Mouse (Mus musculus): Measurements from ENCODE around the gene Atp4a. TPM values are rescaled to one million over a fixed set of nuclear protein-coding genes. Genes with fewer than 3 reads are reported as not detected.

Gene Atp4a
- 0.88 and 2.5 TPM in 2 replicates for polyA plus RNA-seq (2012; rRNA removed; ENCODE audit: low replicate concordance)

GRCm38 (mm10) chr7:30711942-30712341, at the start of gene Atp4a:
Gene Atp4a, plus strand, starts transcription at chr7:30712209.

GRCm38 (mm10) chr7:30664529-30665200, 47.3 kb upstream of the Atp4a start, which contains the start of gene Haus5:
Gene Haus5, minus strand, starts transcription at chr7:30664994.

GRCm38 (mm10) chr7:30671480-30671879, 40.5 kb upstream of the Atp4a start, which contains the start of gene Pmis2:
Gene Pmis2, minus strand, starts transcription at chr7:30671605.

GRCm38 (mm10) chr7:30698589-30698988, 13.4 kb upstream of the Atp4a start, which contains the start of gene 2200002J24Rik:
Gene 2200002J24Rik, plus strand, starts transcription at chr7:30698926.

GRCm38 (mm10) chr7:30729396-30730063, 17.5 kb downstream of the Atp4a start, which contains the start of gene Tmem147:
Gene Tmem147, minus strand, starts transcription at chr7:30729540.

GRCm38 (mm10) chr7:30743617-30744016, 31.6 kb downstream of the Atp4a start, which contains the start of gene Gapdhs:
Gene Gapdhs, minus strand, starts transcription at chr7:30743681.

GRCm38 (mm10) chr7:30751086-30751669, 39.2 kb downstream of the Atp4a start, which contains the start of gene Sbsn:
Gene Sbsn, plus strand, starts transcription at chr7:30751471.

GRCm38 (mm10) chr7:30763456-30763855, 51.4 kb downstream of the Atp4a start, which contains the start of gene Dmkn:
Gene Dmkn, plus strand, starts transcription at chr7:30763756.

Other genes with a start within 250 kb of the Atp4a start
- gene Prodh2, start 218.6 kb upstream of the Atp4a start, polyA plus RNA-seq (2012; rRNA removed; ENCODE audit: low replicate concordance), result 2.3 and 37.6 TPM in 2 replicates
- 10.8 and 15.1 TPM in 2 replicates for gene Arhgap33, start 177.1 kb upstream of the Atp4a start, polyA plus RNA-seq (2012; rRNA removed; ENCODE audit: low replicate concordance)
- gene Hspb6, start 160.0 kb upstream of the Atp4a start, polyA plus RNA-seq (2012; rRNA removed; ENCODE audit: low replicate concordance), result 56.3 and 114 TPM in 2 replicates
- 3.6 and 5.5 TPM in 2 replicates for gene Proser3, start 159.9 kb upstream of the Atp4a start, polyA plus RNA-seq (2012; rRNA removed; ENCODE audit: low replicate concordance)
- 28.6 and 40.9 TPM in 2 replicates for gene Lin37, start 152.4 kb upstream of the Atp4a start, polyA plus RNA-seq (2012; rRNA removed; ENCODE audit: low replicate concordance)
- gene U2af1l4, start 148.9 kb upstream of the Atp4a start, polyA plus RNA-seq (2012; rRNA removed; ENCODE audit: low replicate concordance), result 56.6 and 64.2 TPM in 2 replicates
- gene Gm49396, start 148.9 kb upstream of the Atp4a start, polyA plus RNA-seq (2012; rRNA removed; ENCODE audit: low replicate concordance), result 0.55 and 1.2 TPM in 2 replicates
- gene Psenen, start 148.6 kb upstream of the Atp4a start, polyA plus RNA-seq (2012; rRNA removed; ENCODE audit: low replicate concordance), result 105 and 155 TPM in 2 replicates
- 12.6 and 14.4 TPM in 2 replicates for gene Igflr1, start 146.8 kb upstream of the Atp4a start, polyA plus RNA-seq (2012; rRNA removed; ENCODE audit: low replicate concordance)
- gene Kmt2b, start 123.5 kb upstream of the Atp4a start, polyA plus RNA-seq (2012; rRNA removed; ENCODE audit: low replicate concordance), result 31.9 and 38.5 TPM in 2 replicates
- gene Zbtb32, start 113.3 kb upstream of the Atp4a start, polyA plus RNA-seq (2012; rRNA removed; ENCODE audit: low replicate concordance), result 2.3 and 3.2 TPM in 2 replicates
- 1.1 and 3.8 TPM in 2 replicates for gene Upk1a, start 99.4 kb upstream of the Atp4a start, polyA plus RNA-seq (2012; rRNA removed; ENCODE audit: low replicate concordance)
- 382 and 584 TPM in 2 replicates for gene Cox6b1, start 86.1 kb upstream of the Atp4a start, polyA plus RNA-seq (2012; rRNA removed; ENCODE audit: low replicate concordance)
- gene Etv2, start 76.4 kb upstream of the Atp4a start, polyA plus RNA-seq (2012; rRNA removed; ENCODE audit: low replicate concordance), result not detected in 2 replicates
- 73.7 and 104 TPM in 2 replicates for gene Rbm42, start 61.9 kb upstream of the Atp4a start, polyA plus RNA-seq (2012; rRNA removed; ENCODE audit: low replicate concordance)
- gene Haus5, start 47.2 kb upstream of the Atp4a start, polyA plus RNA-seq (2012; rRNA removed; ENCODE audit: low replicate concordance), result 4.7 and 7.0 TPM in 2 replicates
- gene Pmis2, start 40.6 kb upstream of the Atp4a start, polyA plus RNA-seq (2012; rRNA removed; ENCODE audit: low replicate concordance), result not detected in 2 replicates
- gene 2200002J24Rik, start 13.3 kb upstream of the Atp4a start, polyA plus RNA-seq (2012; rRNA removed; ENCODE audit: low replicate concordance), result 10.2 and 19.1 TPM in 2 replicates
- gene Tmem147, start 17.3 kb downstream of the Atp4a start, polyA plus RNA-seq (2012; rRNA removed; ENCODE audit: low replicate concordance), result 237 and 269 TPM in 2 replicates
- gene Gapdhs, start 31.5 kb downstream of the Atp4a start, polyA plus RNA-seq (2012; rRNA removed; ENCODE audit: low replicate concordance), result not detected in 2 replicates
- gene Sbsn, start 39.3 kb downstream of the Atp4a start, polyA plus RNA-seq (2012; rRNA removed; ENCODE audit: low replicate concordance), result 0.18 and 0.44 TPM in 2 replicates
- gene Dmkn, start 51.5 kb downstream of the Atp4a start, polyA plus RNA-seq (2012; rRNA removed; ENCODE audit: low replicate concordance), result 1.8 and 2.2 TPM in 2 replicates
- gene Krtdap, start 75.7 kb downstream of the Atp4a start, polyA plus RNA-seq (2012; rRNA removed; ENCODE audit: low replicate concordance), result not detected in 2 replicates
- gene Ffar2, start 111.6 kb downstream of the Atp4a start, polyA plus RNA-seq (2012; rRNA removed; ENCODE audit: low replicate concordance), result 13.3 and 15.3 TPM in 2 replicates
- gene Ffar3, start 144.0 kb downstream of the Atp4a start, polyA plus RNA-seq (2012; rRNA removed; ENCODE audit: low replicate concordance), result 1.8 and 1.9 TPM in 2 replicates
- gene Ffar1, start 149.4 kb downstream of the Atp4a start, polyA plus RNA-seq (2012; rRNA removed; ENCODE audit: low replicate concordance), result 0.26 and 0.87 TPM in 2 replicates
- 0.71 and 3.5 TPM in 2 replicates for gene Cd22, start 168.1 kb downstream of the Atp4a start, polyA plus RNA-seq (2012; rRNA removed; ENCODE audit: low replicate concordance)
- 0.37 and 0.68 TPM in 2 replicates for gene Mag, start 202.7 kb downstream of the Atp4a start, polyA plus RNA-seq (2012; rRNA removed; ENCODE audit: low replicate concordance)
- gene Hamp2, start 212.5 kb downstream of the Atp4a start, polyA plus RNA-seq (2012; rRNA removed; ENCODE audit: low replicate concordance), result 0.68 and 13.0 TPM in 2 replicates
- gene Hamp, start 231.8 kb downstream of the Atp4a start, polyA plus RNA-seq (2012; rRNA removed; ENCODE audit: low replicate concordance), result 2.0 and 2.1 TPM in 2 replicates
- gene Usf2, start 244.6 kb downstream of the Atp4a start, polyA plus RNA-seq (2012; rRNA removed; ENCODE audit: low replicate concordance), result 107 and 186 TPM in 2 replicates